Mouse (Mus musculus) embryo, embryonic 11 days (tissue): ENCODE results near the gene S1pr1.

Experiments
- DNase-seq: peaks from one replicate; pipeline ENCODE4 v3.0.0-alpha.2; 2015

The S1pr1 gene

DNA sequence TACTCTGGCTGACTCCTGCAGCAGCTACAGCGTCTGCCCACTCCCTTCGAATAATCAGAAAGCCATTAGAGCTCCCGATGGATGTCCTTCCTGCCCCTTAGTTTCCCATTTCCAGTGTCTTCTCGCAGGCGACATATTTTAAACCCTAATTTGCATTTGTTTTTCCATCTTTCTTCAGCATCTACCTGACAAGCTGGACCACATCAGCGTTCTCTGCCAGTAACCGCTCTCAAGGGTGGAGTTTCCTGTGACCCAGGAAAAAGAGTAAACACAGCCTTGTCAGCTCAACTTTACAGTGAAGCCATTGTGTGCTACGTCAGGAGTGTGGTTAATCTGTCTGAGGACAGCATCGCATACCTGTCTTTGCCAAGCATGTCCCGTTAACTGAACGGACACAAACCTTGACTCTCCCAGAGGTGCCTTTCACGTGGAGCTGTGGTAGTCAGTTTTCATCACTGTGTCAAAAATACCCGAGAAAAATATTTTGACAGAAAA lies 41.2 kb downstream of the S1pr1 start:
- DNase-seq: no peak

DNA sequence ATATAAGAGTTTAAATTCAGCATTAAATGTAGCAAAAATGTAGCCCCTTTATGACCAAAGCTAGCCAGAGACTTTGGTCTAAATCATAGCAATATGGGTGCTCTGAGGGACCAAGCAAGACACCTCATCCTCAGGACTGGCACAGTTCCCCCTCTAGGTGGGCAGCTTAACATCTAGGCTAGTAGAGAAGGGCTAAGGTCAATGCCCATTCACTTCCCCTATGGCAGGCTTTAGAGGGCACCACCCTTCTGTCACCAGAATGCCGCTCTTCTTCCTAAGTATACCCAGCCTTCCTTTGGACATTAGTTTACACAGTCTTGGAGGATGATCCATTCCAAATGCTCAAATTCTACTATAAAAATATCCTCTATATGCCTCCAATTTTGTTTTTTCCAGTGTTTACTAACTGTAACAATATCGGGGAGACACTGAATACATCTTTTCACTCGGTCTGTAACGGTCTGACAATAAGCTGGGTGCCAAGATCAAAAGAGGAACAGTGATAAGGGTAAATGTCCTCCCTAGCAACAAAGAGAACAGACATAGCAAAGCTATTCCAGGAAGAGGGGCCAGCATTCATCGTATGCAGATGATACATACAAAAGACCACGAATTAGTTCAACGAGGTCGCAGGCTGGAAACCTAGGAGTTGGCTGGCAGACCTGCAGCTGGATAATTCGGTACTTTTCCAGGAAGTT lies 41.8 kb downstream of the S1pr1 start:
- DNase-seq: no peak

DNA sequence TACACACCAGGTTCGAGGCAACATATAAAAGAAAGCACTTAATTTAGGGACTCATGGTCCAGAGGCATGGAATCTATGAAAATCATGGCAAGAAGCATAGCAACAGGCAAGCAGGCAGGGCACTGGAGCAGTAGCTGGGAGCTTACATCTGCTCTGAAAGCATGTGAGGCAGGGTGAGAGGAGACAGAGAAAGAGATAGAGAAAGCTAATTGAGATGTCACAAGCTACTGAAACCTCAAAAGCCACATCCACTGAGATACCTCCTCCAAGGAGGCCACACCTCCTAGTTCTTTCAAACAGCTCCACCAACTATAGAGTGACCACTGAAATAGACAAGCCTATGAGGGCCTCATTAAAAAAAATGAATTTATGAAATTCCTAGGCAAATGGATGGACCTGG lies 45.6 kb downstream of the S1pr1 start:
- no peak for DNase-seq

DNA sequence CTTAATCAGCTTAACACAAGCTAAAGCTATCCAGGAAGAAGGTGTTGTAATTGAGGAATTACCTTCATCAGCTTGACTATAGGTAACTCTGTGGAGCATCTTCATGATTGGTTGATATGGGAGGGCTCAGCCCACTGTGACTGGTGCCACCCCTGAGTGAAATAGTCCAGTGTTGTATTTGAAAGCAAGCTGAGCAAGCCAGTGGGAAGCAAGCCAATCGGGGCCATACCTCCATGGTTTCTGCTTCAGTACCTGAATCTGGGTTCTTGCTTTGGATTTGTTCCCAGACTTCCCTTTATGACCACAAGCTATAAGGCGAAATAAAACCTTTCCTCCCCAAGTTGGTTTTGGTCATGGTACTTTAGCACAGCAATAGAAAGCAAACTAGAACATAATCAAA lies 47.7 kb downstream of the S1pr1 start:
- DNase-seq: no peak

- DNase-seq: no peak
Observed at GRCm38 (mm10) chr3:115666547-115666946, 48.3 kb downstream of the S1pr1 start.

GRCm38 (mm10) chr3:115664497-115664896 lies 50.4 kb downstream of the S1pr1 start:
- DNase-seq: no peak

- DNase-seq: peak; percentile 78
Observed at GRCm38 (mm10) chr3:115660701-115661460, 54.0 kb downstream of the S1pr1 start.
